Mouse (Mus musculus) hindbrain, postnatal 0 days (tissue): ENCODE data around the gene Tmem150a. TPM values are rescaled to one million over a fixed set of nuclear protein-coding genes. Genes with fewer than 3 reads are reported as not detected.

Experiments
- ATAC-seq: fragments of 200-750 bp; cut with Nextera tagmentation; 2 replicates; pipeline ENCODE4 v1.8.0; 2017; ENCODE audit warnings: mild to moderate bottlenecking, moderate TSS enrichment, moderate library complexity
- DNase-seq: peaks from one replicate; pipeline ENCODE4 v3.0.0-alpha.2; 2015; ENCODE audit warnings: low spot score
- H3K27ac ChIP-seq: fragments of 300-500 bp; sonication (generic); 2 replicates; pipeline ENCODE4 v1.5.1; 2014; ENCODE audit warnings: mild to moderate bottlenecking
- H3K27me3 ChIP-seq: fragments of 300-500 bp; sonication (generic); 2 replicates; pipeline ENCODE4 v1.6.1; 2014; ENCODE audit warnings: low read length, mixed read lengths; ENCODE audit not compliant: insufficient read depth
- H3K36me3 ChIP-seq: fragments of 300-500 bp; sonication (generic); 2 replicates; pipeline ENCODE4 v1.6.1; 2014; ENCODE audit warnings: low read length, mixed read lengths; ENCODE audit not compliant: insufficient read depth
- H3K4me1 ChIP-seq: fragments of 300-500 bp; sonication (generic); 2 replicates; pipeline ENCODE4 v1.6.1; 2014; ENCODE audit warnings: antibody characterized with exemption, low read length, mixed read lengths; ENCODE audit not compliant: insufficient read depth
- H3K4me2 ChIP-seq: fragments of 300-500 bp; sonication (generic); 2 replicates; pipeline ENCODE4 v1.6.1; 2014; ENCODE audit warnings: low read depth, mild to moderate bottlenecking, low read length, moderate library complexity, mixed read lengths
- H3K4me3 ChIP-seq: fragments of 300-500 bp; sonication (generic); 2 replicates; pipeline ENCODE4 v1.5.1; 2014; ENCODE audit warnings: low read length
- H3K9ac ChIP-seq: fragments of 300-500 bp; sonication (generic); replicated peaks from 2 replicates; pipeline ENCODE4 v1.6.1; 2014; ENCODE audit warnings: mild to moderate bottlenecking, low read length, moderate library complexity, mixed read lengths
- H3K9me3 ChIP-seq: fragments of 300-500 bp; sonication (generic); 2 replicates; pipeline ENCODE4 v1.6.1; 2016; ENCODE audit warnings: low read length, mixed read lengths
- CTCF ChIP-seq: IDR thresholded peaks from 2 replicates; pipeline ENCODE4 v1.5.1; 2016; ENCODE audit warnings: antibody characterized with exemption, control low read depth, low read depth
- WGBS: fragments of 180-500 bp; shearing (Covaris S2); extraction: QIAGEN DNeasy Blood & Tissue Kit; methylation state at CpG from one replicate; pipeline ENCODE4 v1.1.7; 2014; 5-methylcytosine and 5-hydroxymethylcytosine counted together
- polyA plus RNA-seq: library from polyadenylated mRNA; unstranded; fragments of >200 nt; fragmentation: Nextera tagmentation; extraction: Ambion mirVana; gene quantifications from 2 replicates; pipeline ENCODE4 v1.2.1, GENCODE M21; 2015
- total RNA-seq: library from RNA; depleted of rRNA; stranded (reverse); fragments of >200 nt; gene quantifications from 2 replicates; pipeline ENCODE4 v1.2.3, GENCODE M21; 2014

The Tmem150a gene
- total and polyA plus RNA-seq, 2 experiments from 2014 or later, result 15.3 to 35.3 TPM

DNA sequence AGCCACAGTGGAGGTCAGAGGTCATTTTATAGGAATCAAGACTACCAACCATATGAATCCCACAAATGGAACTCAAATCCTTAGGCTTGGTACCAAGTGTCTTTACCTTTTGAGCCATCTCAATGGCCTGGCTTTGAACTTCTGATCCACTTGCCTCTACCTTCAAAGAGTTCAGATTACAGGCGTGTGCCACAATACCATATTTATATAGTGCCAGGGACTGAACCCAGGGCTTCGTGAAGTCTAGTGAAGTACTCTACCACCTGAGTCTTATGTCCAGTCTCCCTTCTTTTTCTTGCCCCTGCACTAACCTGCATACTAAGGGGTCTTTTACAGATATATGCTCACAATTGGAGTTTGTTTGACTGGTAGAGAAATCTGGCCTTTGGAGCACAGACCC is 31.3 kb downstream of the Tmem150a start:
- Histone ChIP-seq H3K36me3 (no peaks in the 10 kb centered on the region), H3K27me3 (peaks cover 7% of the 10 kb centered on the region; the same call in 1 of the 2 replicates), H3K4me1 (0 out of 2 replicates have a peak, but pooled peaks cover 5% of the 10 kb centered on the region), H3K4me3 (no peak overlapping the region), H3K9ac (no peak overlapping the region), H3K4me2 (no peak overlapping the region), H3K27ac (no peak overlapping the region), H3K9me3 (no peaks in the 10 kb centered on the region)
- 93% methylated on average over 2 of the region's 2 CpGs for WGBS
- DNase-seq (no peak), ATAC-seq (no peak)
- no peak for TF ChIP-seq CTCF

DNA sequence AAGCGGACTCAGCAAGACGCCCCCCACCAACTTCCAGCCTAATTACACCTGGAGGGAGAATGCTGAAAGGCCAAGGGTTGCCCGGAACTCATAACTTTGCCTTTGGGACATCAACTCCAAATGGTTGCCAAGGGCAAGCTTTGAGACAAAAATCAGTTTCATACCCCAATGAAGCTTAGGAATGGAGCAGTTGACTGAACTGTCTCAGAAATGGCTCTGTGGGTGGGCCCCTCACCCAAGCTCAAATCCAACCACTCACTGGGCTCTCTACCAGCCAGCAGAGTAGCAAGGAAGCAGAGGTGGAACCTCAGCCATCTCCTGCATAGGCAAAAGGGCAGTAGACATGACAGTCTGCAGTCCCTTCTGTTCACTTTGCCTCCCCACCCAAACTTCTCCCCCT is 32.6 kb downstream of the Tmem150a start:
- no peaks in the 10 kb centered on the region for H3K36me3 ChIP-seq
- H3K27me3 ChIP-seq, result peaks cover 7% of the 10 kb centered on the region; the same call in 1 of the 2 replicates
- no peak overlapping the region for H3K4me3 ChIP-seq
- no peak overlapping the region for H3K27ac ChIP-seq
- 71% methylated on average over 3 of the region's 3 CpGs for WGBS
- DNase-seq (no peak), ATAC-seq (no peak)
- no peak for TF ChIP-seq CTCF
- 0 out of 2 replicates have a peak, but pooled peaks cover 5% of the 10 kb centered on the region for H3K4me1 ChIP-seq
- no peaks in the 10 kb centered on the region for H3K9me3 ChIP-seq
- H3K4me2 ChIP-seq, result no peak overlapping the region
- H3K9ac ChIP-seq, result no peak overlapping the region

DNA sequence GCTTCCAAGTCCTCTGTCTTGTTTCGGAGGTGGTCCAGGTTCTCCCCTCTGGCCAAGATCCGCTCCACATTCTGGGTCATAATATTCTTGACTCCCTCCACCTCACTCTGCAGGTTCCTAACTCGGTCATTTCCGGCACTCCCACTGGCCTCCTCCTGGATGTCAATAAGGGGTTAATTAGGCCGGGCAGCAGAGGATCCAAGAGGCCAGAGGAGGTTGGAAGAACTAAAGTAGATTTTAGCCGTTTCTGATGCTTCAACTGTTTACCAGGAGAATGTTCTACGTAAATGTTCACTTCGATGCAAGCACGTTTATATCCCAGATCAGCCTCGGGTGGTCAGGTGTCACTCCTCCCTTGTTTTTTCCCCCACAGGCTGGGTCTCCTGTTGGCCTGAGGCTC is 33.0 kb downstream of the Tmem150a start:
- peaks cover 7% of the 10 kb centered on the region; the same call in 1 of the 2 replicates for H3K27me3 ChIP-seq
- no peak for TF ChIP-seq CTCF
- H3K36me3 ChIP-seq, result no peaks in the 10 kb centered on the region
- DNase-seq (no peak), ATAC-seq (no peak)
- no peak overlapping the region for H3K4me2 ChIP-seq
- no peak overlapping the region for H3K27ac ChIP-seq
- no peak overlapping the region for H3K9ac ChIP-seq
- 76% methylated on average over 10 of the region's 10 CpGs for WGBS
- 0 out of 2 replicates have a peak, but pooled peaks cover 5% of the 10 kb centered on the region for H3K4me1 ChIP-seq
- no peak overlapping the region for H3K4me3 ChIP-seq
- H3K9me3 ChIP-seq, result no peaks in the 10 kb centered on the region

DNA sequence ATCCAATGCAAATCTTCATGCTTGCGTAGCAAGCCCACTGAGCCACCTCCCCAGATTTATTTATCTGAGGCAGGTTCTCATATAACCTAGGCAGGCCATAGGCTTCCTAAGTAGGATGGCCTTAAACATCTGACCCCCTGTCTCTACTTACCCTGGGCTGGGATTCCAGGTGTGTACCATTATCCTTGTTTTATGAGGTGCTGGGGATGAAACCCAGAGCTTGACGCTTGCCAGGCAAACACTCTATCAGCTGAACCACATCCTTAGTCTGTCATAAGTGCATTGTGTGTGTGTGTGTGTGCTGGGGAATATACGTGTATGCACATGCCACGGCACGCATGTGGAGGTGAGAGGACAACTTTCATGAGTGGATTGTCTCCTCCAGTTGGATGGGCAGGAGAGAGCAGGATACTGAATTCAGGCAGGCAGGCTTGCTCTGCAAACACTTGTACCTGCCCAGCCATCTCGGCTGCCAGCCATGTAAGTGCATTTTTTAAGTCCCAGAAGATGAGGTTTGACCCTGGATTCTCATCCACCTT is 33.6 kb downstream of the Tmem150a start:
- Histone ChIP-seq H3K27me3 (peaks cover 7% of the 10 kb centered on the region; the same call in 1 of the 2 replicates), H3K4me2 (no peak overlapping the region), H3K27ac (no peak overlapping the region), H3K4me1 (0 out of 2 replicates have a peak, but pooled peaks cover 5% of the 10 kb centered on the region), H3K9ac (no peak overlapping the region; the same call in 1 of the 2 replicates), H3K4me3 (no peak overlapping the region), H3K9me3 (no peaks in the 10 kb centered on the region), H3K36me3 (no peaks in the 10 kb centered on the region)
- DNase-seq (no peak), ATAC-seq (no peak)
- no peak for TF ChIP-seq CTCF
- 90% methylated on average over 6 of the region's 6 CpGs for WGBS

DNA sequence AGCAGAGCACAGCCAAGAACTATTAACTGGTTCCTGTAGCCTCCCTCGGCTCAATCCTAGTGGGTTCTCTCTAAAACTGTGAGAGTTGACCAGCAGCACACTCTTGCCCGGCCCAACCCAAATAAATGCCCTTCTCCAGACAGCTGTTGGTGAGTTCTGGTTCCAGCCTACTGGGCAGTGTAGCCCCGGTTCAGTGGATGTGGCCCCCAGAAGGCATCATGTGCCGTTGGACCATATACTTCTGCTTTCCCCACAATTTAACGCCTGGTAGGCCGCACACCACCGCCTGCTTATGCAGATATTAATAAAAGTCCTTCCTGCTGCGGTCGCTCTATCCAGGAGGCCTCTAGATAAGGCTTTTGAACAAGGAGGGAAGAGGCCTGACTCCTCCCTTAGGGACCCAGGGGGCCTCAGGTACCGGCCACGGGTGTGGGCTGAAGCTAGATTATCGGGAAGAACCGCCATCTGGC is 34.3 kb downstream of the Tmem150a start:
- peak; percentile 33; the same call in 1 of the 2 replicates for ATAC-seq

DNA sequence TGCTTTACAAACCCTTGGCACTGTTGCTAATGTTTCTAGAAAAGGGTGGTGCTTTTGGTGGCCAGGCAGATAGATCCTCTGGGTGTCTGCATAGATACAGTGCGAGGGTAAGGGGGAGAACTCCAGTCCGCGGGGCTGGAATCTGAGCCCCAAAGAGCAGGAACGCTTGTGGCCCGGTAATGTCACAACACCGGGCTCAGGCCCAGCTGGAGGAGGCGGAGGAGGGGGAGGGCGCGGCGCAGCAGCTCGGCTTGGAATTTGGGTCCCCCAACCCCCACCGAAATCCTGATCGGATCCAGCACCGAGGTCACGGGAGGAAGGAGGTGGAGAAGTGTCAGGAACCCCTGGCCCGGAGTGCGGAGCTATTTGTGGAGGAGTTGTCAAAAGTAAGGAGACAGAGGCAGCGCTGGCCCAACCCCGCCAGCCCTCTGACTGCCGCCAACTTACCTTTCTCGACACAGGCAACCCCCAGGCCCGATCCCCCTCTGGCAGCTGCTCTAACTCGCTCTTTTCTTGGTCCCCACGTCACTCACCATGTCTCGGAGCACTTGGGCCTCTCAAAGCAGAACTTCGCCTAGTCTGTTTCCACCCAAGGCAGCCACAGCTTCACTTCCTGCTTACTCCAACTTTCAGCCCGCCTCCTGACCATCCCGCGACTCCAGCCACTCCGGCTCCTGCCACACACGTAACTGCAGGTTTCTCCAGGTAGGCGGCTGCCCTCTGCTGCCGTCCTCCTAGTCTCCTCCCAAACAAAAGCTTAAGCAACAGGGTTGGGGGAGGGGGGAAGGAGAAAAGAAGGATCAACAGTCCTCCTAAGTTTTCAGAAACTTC is 34.9 kb downstream of the Tmem150a start, which contains the start of gene Vamp8:
Gene Vamp8, minus strand, starts transcription at position 763 of the 831 bp plus-strand sequence.
- Histone ChIP-seq H3K4me3 (peak within 1 kb of the TSS; percentile 35), H3K27ac (peak within 1 kb of the TSS; percentile 67; the same call in 1 of the 2 replicates), H3K9ac (peak within 1 kb of the TSS; percentile 40), H3K9me3 (no peaks in the 10 kb centered on the region), H3K4me2 (peak within 1 kb of the TSS; percentile 61), H3K36me3 (no peaks in the 10 kb centered on the region), H3K27me3 (peaks cover 7% of the 10 kb centered on the region; the same call in 1 of the 2 replicates), H3K4me1 (0 out of 2 replicates have a peak, but pooled peaks cover 5% of the 10 kb centered on the region)
- peak; percentile 67 for ATAC-seq
- peak; percentile 5; the same call in 1 of the 2 replicates for TF ChIP-seq CTCF
- 3% methylated on average over 32 of the region's 33 CpGs for WGBS
- peak; percentile 48 for DNase-seq

More for the DNA sequence above, 34.3 kb downstream of the Tmem150a start:
- Histone ChIP-seq H3K9ac (peak overlapping the region; percentile 40), H3K27me3 (peaks cover 7% of the 10 kb centered on the region; the same call in 1 of the 2 replicates), H3K9me3 (no peaks in the 10 kb centered on the region), H3K4me3 (peak overlapping the region; percentile 35), H3K36me3 (no peaks in the 10 kb centered on the region), H3K4me1 (0 out of 2 replicates have a peak, but pooled peaks cover 5% of the 10 kb centered on the region), H3K4me2 (peak overlapping the region; percentile 61), H3K27ac (peak overlapping the region; percentile 67; the same call in 1 of the 2 replicates)
- TF ChIP-seq CTCF, result no peak
- 35% methylated on average over 13 of the region's 13 CpGs for WGBS
- DNase-seq, result no peak
